Mouse (Mus musculus): ENCODE measurements around the gene Foxb2.

DNA sequence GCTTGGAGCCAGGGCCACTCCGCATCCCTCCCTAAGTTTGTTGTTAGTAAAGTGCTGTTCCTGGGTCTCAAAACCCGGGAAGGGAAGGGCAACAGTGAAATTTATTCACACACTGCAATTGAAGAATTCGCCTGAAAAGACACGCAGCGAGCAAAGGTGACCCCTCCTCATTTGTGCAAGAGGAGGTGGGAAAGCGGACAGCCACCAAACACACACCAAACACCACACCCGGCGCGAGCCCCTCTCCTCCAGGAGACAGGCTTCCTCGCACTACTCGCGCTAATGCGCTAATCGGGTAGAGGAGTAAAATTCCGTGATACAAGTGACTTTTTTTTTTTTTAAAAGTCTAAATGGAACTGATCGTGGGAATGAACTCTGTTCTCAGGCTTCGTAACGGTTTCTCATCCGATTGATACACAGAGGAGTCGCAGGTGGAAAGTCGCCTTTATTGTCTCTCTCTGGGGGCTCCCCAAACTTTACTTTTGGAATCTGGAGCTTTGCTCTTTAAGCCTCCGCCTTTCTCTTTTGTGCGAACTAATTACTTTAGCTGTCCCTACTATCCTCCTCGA, 2.3 kb downstream of the Foxb2 start:
- no peak for TF ChIP-seq POLR2A (IDR thresholded peaks at IDR 0.05; ENCODE audit: borderline replicate concordance, low read depth, low read length)
- TF ChIP-seq CTCF (IDR thresholded peaks at IDR 0.05; ENCODE audit: low read depth, low read length): no peak

All from bone marrow macrophage, adult 2 months (primary cell).